Mouse (Mus musculus): ENCODE data around the gene Ankrd13b.

GRCm38 (mm10) chr11:77463786-77464185 is 25.7 kb downstream of the Ankrd13b start:
- TF ChIP-seq CTCF (IDR thresholded peaks at IDR 0.05; ENCODE audit: insufficient read depth, low read depth, low read length) = no peak
- TF ChIP-seq POLR2A (IDR thresholded peaks at IDR 0.05; ENCODE audit: insufficient read depth, low read depth, low read length) = no peak
